Mouse (Mus musculus) lung, postnatal 0 days (tissue): ENCODE measurements around the gene Podxl.

Experiments used
- CTCF ChIP-seq: IDR thresholded peaks from 2 replicates; pipeline ENCODE4 v1.5.1; 2016; ENCODE audit warnings: antibody characterized with exemption, mild to moderate bottlenecking
- EP300 ChIP-seq: IDR thresholded peaks from 2 replicates; pipeline ENCODE4 v1.6.1; 2016; ENCODE audit warnings: antibody characterized with exemption, mild to moderate bottlenecking, control low read depth

- TF ChIP-seq CTCF (peak; percentile 62), EP300 (no peak)
Measured at GRCm38 (mm10) chr6:31478221-31478620, 85.6 kb downstream of the Podxl start.
